Mouse (Mus musculus) C2C12 (cell line): ENCODE measurements around the gene Edil3.

Experiments used
- CTCF ChIP-seq: IDR thresholded peaks from one replicate; pipeline ENCODE4 v1.5.1; 2011; ENCODE audit not compliant: control insufficient read depth, insufficient read depth, insufficient read length
- FOSL1 ChIP-seq: IDR thresholded peaks from one replicate; pipeline ENCODE4 v1.8.0; 2011; ENCODE audit warnings: mild to moderate bottlenecking, low read length; ENCODE audit not compliant: poor library complexity, insufficient read depth, severe bottlenecking
- MYOG ChIP-seq: IDR thresholded peaks from one replicate; pipeline ENCODE4 v1.6.1; 2011; ENCODE audit not compliant: control insufficient read depth, insufficient read length; ENCODE audit errors: extremely low read depth
- USF1 ChIP-seq: IDR thresholded peaks from one replicate; pipeline ENCODE4 v1.6.1; 2011; ENCODE audit warnings: low read depth, mild to moderate bottlenecking, control low read depth, moderate library complexity

DNA sequence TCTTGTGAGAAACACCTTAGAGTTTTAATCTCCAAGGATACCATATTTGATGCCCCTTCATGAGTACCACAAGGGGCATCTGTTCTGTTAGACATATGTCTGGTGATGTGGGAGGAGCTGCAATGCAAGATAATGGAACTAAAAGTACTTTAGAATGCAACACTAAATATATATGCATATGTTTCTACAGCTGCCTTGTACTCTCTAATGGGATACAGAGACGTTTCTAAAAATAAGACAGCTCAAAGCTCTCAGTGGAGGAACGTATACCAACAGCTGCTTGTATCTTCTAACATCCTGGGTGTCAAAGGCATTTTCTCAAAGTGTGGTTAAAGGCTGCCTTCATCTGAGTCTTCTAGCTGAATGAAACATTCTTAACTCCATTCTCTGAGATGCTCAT lies 378.0 kb downstream of the Edil3 start:
- TF ChIP-seq CTCF (no peak), USF1 (no peak), MYOG (no peak), FOSL1 (no peak)
